Comparison of ENCODE assay signal across 32 mouse cellular contexts in genomic region chr5:90571216-90571615, GRCm38 (mm10). TPM values are rescaled to one million over a fixed set of nuclear protein-coding genes. Genes with fewer than 3 reads are reported as not detected.
A peak's percentile ranks its signal among the peaks of the same experiment; 100 is the strongest.
DNase-seq lines count a peak whose midpoint lies in the region; ATAC-seq and TF ChIP-seq lines count a peak whose summit lies in the region.
"Had no signal": no experiment of that assay in that cellular context is flagged by ENCODE, and none has a peak within 500 bp of the region (broad histone marks: within the 10 kb centered on the region; RNA-seq: fewer than 3 reads in every experiment).

No protein-coding gene starts in this region.

- peak; percentile 24 to 25 for DNase-seq in cerebellum, postnatal 10 days
- no peak for DNase-seq in cerebellum, postnatal 4 days (ENCODE audit: low spot score in 2 of 2)
- DNase-seq in kidney, postnatal 0 days (ENCODE audit: low spot score) = peak; percentile 51
- no peak for DNase-seq in kidney, adult 2 months
- no peak for DNase-seq in lung, postnatal 14 days
- peak; percentile 18 for DNase-seq in Muller cell, postnatal 12 days (ENCODE audit: inconsistent ontology term)
- DNase-seq: adrenal gland, adult 8-10 months; cerebellum, adult 8-10 months; cerebellum, postnatal 36 days; gastrocnemius, adult 2 months; gastrocnemius, postnatal 36 days; heart, adult 2 months; layer of hippocampus, postnatal 36 days; liver; retina, postnatal 1 day; right cerebral cortex, postnatal 25 days had no signal

- ATAC-seq in kidney, postnatal 0 days (replicated peaks; ENCODE audit: low FRiP score, low read depth) = no peak
- ATAC-seq in lung, embryonic 15.5 days (ENCODE audit: borderline replicate concordance, extremely low read depth, low FRiP score, low TSS enrichment) = peak; percentile 62
- ATAC-seq: forebrain, embryonic 16.5 days; intestine, embryonic 16.5 days; midbrain, embryonic 13.5 days had no signal

- no peak for TF ChIP-seq CTCF in kidney, postnatal 0 days (IDR thresholded peaks at IDR 0.05; ENCODE audit: low read depth)
- no peak for TF ChIP-seq CTCF in kidney, adult 2 months (conservative IDR thresholded peaks at IDR 0.05; ENCODE audit: insufficient read depth, insufficient read length, low read depth, low read length)

- no peaks in the 10 kb centered on the region for H3K27me3 ChIP-seq in kidney, postnatal 0 days (ENCODE audit: insufficient read depth, low read length)
- H3K27me3 ChIP-seq in kidney, adult 2 months (replicated peaks; ENCODE audit: control insufficient read depth, insufficient read depth, low read length) = no peaks in the 10 kb centered on the region
- no peaks in the 10 kb centered on the region for H3K27me3 ChIP-seq in lung, embryonic 15.5 days
- H3K27me3 ChIP-seq: CH12.LX; heart, embryonic 13.5 days; kidney, embryonic 15.5 days; midbrain, embryonic 13.5 days; neural tube, embryonic 15.5 days; stomach, embryonic 15.5 days had no signal

- H3K4me1 ChIP-seq in kidney, postnatal 0 days (replicated peaks; ENCODE audit: insufficient read depth, low read length) = 0 out of 2 replicates have a peak, but pooled peaks cover 3% of the 10 kb centered on the region
- H3K4me1 ChIP-seq in kidney, adult 2 months (ENCODE audit: control insufficient read depth, insufficient read depth, low read length) = peaks cover 16% of the 10 kb centered on the region
- H3K4me1 ChIP-seq in lung, embryonic 15.5 days = peaks cover 29% of the 10 kb centered on the region
- H3K4me1 ChIP-seq: midbrain, embryonic 13.5 days; neural tube, embryonic 15.5 days; stomach, embryonic 15.5 days had no signal

- H3K4me3 ChIP-seq in kidney, postnatal 0 days (replicated peaks; ENCODE audit: low read depth, low read length) = no peak overlapping the region
- no peak overlapping the region for H3K4me3 ChIP-seq in kidney, adult 2 months (ENCODE audit: insufficient read depth, low read depth, low read length)
- no peak overlapping the region for H3K4me3 ChIP-seq in lung, embryonic 15.5 days
- H3K4me3 ChIP-seq: erythroblast, embryonic 14.5 days; gastrocnemius, adult 2 months; heart, adult 2 months; heart, embryonic 13.5 days; kidney, embryonic 15.5 days; midbrain, embryonic 13.5 days; neural tube, embryonic 15.5 days; stomach, embryonic 15.5 days had no signal

- no peak overlapping the region for H3K27ac ChIP-seq in kidney, postnatal 0 days
- H3K27ac ChIP-seq in kidney, adult 2 months (ENCODE audit: insufficient read depth, low read depth, low read length) = no peak overlapping the region
- no peak overlapping the region for H3K27ac ChIP-seq in lung, embryonic 15.5 days
- H3K27ac ChIP-seq: gastrocnemius, adult 2 months; heart, adult 2 months; heart, embryonic 13.5 days; kidney, embryonic 15.5 days; liver, embryonic 14.5 days; macrophage; midbrain, embryonic 13.5 days; neural tube, embryonic 15.5 days; stomach, embryonic 15.5 days had no signal

- WGBS in kidney, postnatal 0 days = 23% methylated on average over 3 of the region's 3 CpGs
- WGBS in kidney, adult 2 months = 39% methylated on average over 3 of the region's 3 CpGs
- WGBS in lung, embryonic 15.5 days = 34% methylated on average over 3 of the region's 3 CpGs

- no peaks in the 10 kb centered on the region for H3K9me3 ChIP-seq in kidney, postnatal 0 days (replicated peaks; ENCODE audit: low read length)
- H3K9me3 ChIP-seq in lung, embryonic 15.5 days = no peaks in the 10 kb centered on the region
- H3K9me3 ChIP-seq: heart, embryonic 13.5 days; kidney, embryonic 15.5 days; midbrain, embryonic 13.5 days; neural tube, embryonic 15.5 days; stomach, embryonic 15.5 days had no signal

- no peak overlapping the region for H3K4me2 ChIP-seq in kidney, postnatal 0 days (ENCODE audit: low read length)
- H3K4me2 ChIP-seq in lung, embryonic 15.5 days = no peak overlapping the region
- H3K4me2 ChIP-seq: heart, embryonic 13.5 days; kidney, embryonic 15.5 days; midbrain, embryonic 13.5 days; neural tube, embryonic 15.5 days; stomach, embryonic 15.5 days had no signal

- no peak for TF ChIP-seq POLR2A in kidney, adult 2 months (IDR thresholded peaks at IDR 0.05; ENCODE audit: low read depth, low read length)

- no peaks in the 10 kb centered on the region for H3K36me3 ChIP-seq in kidney, postnatal 0 days (ENCODE audit: insufficient read depth, low read length)
- no peaks in the 10 kb centered on the region for H3K36me3 ChIP-seq in kidney, adult 2 months (ENCODE audit: control insufficient read depth, insufficient read depth, low read length)
- no peaks in the 10 kb centered on the region for H3K36me3 ChIP-seq in lung, embryonic 15.5 days
- H3K36me3 ChIP-seq: heart, embryonic 13.5 days; kidney, embryonic 15.5 days; midbrain, embryonic 13.5 days; neural tube, embryonic 15.5 days; stomach, embryonic 15.5 days had no signal

- H3K9ac ChIP-seq in kidney, postnatal 0 days (ENCODE audit: low read depth, low read length) = no peak overlapping the region
- no peak overlapping the region for H3K9ac ChIP-seq in lung, embryonic 15.5 days
- H3K9ac ChIP-seq: heart, embryonic 13.5 days; kidney, embryonic 15.5 days; liver, embryonic 14.5 days; midbrain, embryonic 13.5 days; neural tube, embryonic 15.5 days; stomach, embryonic 15.5 days had no signal

RNA-seq across cellular contexts. Expression of gene 5830473C10Rik, which starts 10.3 kb away (rescaled TPM):
- 0.29 and 0.34 TPM in 2 replicates for polyA plus RNA-seq in kidney, postnatal 0 days (2015; fragmentation: Nextera tagmentation; extraction: Ambion mirVana)
- polyA plus RNA-seq in kidney, adult 2 months (2012; rRNA removed) = 1.2 and 1.3 TPM in 2 replicates
- polyA plus RNA-seq in lung, embryonic 15.5 days (2015; fragmentation: Nextera tagmentation; extraction: Ambion mirVana) = 0.08 and 0.09 TPM in 2 replicates
- polyA plus RNA-seq: C2C12; erythroblast, embryonic 14.5 days; forebrain, embryonic 11.5 days; forebrain, embryonic 16.5 days; heart, adult 2 months; heart, embryonic 13.5 days; limb, embryonic 11.5 days; macrophage; midbrain, embryonic 13.5 days had no signal

RNA-seq across cellular contexts. Expression of gene Afm, which starts 52.5 kb away (rescaled TPM):
- 22.0 and 22.8 TPM in 2 replicates for polyA plus RNA-seq in kidney, postnatal 0 days (2015; fragmentation: Nextera tagmentation; extraction: Ambion mirVana)
- polyA plus RNA-seq in kidney, adult 2 months (2012; rRNA removed) = 21.0 and 21.1 TPM in 2 replicates
- polyA plus RNA-seq in lung, embryonic 15.5 days (2015; fragmentation: Nextera tagmentation; extraction: Ambion mirVana) = 0.07 and 0.10 TPM in 2 replicates
- polyA plus RNA-seq: C2C12; embryonic facial prominence, embryonic 14.5 days; erythroblast, embryonic 14.5 days; forebrain, embryonic 11.5 days; forebrain, embryonic 16.5 days; heart, adult 2 months; limb, embryonic 11.5 days; macrophage; midbrain, embryonic 13.5 days; neural tube, embryonic 15.5 days had no signal

Comparison
In these comparisons a context has a peak if more than half of its experiments do, and no peak if none do; other contexts are left out.
1. DNase-seq: peak in cerebellum, postnatal 10 days (2 of 2), kidney, postnatal 0 days (single experiment) and Muller cell, postnatal 12 days (single experiment); none in cerebellum, postnatal 4 days (0 of 2), kidney, adult 2 months (single experiment) and lung, postnatal 14 days (single experiment).
2. RNA of gene Afm, which starts 52.5 kb away (polyA plus RNA-seq): 22.0 to 22.8 TPM in kidney, postnatal 0 days and 21.0 to 21.1 TPM in kidney, adult 2 months; 0.07 to 0.10 TPM in lung, embryonic 15.5 days; every median in the first group is over 10 times any median in the second.